Mouse (Mus musculus): ENCODE results near the gene Dzip1l. TPM values are rescaled to one million over a fixed set of nuclear protein-coding genes. Genes with fewer than 3 reads are reported as not detected.

Gene Dzip1l
- polyA plus RNA-seq, 1 experiment, result 12.2 TPM

DNA sequence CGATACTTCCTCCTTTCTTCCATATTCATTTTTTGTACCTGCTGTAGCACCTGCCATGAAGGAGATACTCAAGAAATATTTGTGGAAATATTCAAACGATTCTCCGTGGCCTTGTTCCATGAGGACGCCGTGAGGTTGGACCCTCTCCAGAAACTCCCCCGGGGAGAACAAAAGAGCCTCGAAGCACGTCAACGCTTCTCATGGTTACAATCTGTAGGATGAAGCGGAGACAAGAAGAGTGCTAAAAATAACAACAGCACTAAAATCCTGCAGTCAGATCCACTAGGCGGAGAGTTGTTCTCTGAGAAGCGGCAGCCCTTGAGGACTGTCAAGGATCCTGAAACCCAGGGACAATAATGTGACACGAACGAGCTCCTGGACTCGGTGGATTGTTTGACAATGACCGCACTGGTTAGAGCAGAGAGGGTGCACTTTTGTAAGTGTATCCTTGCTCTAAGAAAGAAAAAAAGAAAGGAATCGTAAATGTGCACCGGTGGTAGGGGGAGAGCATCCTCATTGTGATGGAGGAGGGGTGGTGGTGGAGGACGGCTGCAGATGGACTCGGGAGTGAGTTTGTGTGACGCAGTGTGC lies 52.8 kb downstream of the Dzip1l start:
- no peak overlapping the region for H3K4me3 ChIP-seq (ENCODE audit: insufficient read depth, low read length)
- H3K4me1 ChIP-seq (ENCODE audit: control insufficient read depth, insufficient read depth, low read length), result 0 out of 2 replicates have a peak, but pooled peaks cover 2% of the 10 kb centered on the region
- TF ChIP-seq CTCF (IDR thresholded peaks at IDR 0.05; ENCODE audit: extremely low read depth, insufficient read depth, low read length) (no peak), POLR2A (IDR thresholded peaks at IDR 0.05; ENCODE audit: extremely low read depth, insufficient read depth, low read length) (no peak)
- no peak overlapping the region for H3K27ac ChIP-seq (ENCODE audit: insufficient read depth, low read length)

DNA sequence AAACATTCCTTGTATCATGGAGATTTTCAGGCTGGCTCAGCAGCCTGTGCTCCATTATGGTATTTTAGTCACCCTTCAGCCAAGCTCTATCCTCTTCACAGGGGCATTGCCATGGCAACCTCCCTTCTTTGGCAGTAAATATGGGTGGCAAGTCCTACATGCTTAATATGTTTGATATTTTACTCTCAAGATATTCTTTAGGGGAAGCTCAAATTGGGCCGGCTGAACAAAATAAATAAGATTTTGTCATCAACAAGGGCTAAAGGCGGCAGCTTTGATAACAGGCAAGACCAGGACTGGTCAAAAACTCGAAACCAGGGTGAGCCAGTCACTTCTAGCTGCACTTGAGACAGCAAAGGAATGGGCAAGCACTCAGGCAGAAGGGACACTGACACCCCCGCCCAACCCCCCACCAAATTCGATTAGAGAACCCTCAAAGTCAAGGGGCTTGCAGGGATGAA lies 55.8 kb downstream of the Dzip1l start:
- Histone ChIP-seq H3K4me3 (ENCODE audit: insufficient read depth, low read length) (no peak overlapping the region), H3K27ac (ENCODE audit: insufficient read depth, low read length) (no peak overlapping the region), H3K4me1 (ENCODE audit: control insufficient read depth, insufficient read depth, low read length) (0 out of 2 replicates have a peak, but pooled peaks cover 2% of the 10 kb centered on the region)
- TF ChIP-seq CTCF (IDR thresholded peaks at IDR 0.05; ENCODE audit: extremely low read depth, insufficient read depth, low read length), result no peak
- TF ChIP-seq POLR2A (IDR thresholded peaks at IDR 0.05; ENCODE audit: extremely low read depth, insufficient read depth, low read length), result no peak

DNA sequence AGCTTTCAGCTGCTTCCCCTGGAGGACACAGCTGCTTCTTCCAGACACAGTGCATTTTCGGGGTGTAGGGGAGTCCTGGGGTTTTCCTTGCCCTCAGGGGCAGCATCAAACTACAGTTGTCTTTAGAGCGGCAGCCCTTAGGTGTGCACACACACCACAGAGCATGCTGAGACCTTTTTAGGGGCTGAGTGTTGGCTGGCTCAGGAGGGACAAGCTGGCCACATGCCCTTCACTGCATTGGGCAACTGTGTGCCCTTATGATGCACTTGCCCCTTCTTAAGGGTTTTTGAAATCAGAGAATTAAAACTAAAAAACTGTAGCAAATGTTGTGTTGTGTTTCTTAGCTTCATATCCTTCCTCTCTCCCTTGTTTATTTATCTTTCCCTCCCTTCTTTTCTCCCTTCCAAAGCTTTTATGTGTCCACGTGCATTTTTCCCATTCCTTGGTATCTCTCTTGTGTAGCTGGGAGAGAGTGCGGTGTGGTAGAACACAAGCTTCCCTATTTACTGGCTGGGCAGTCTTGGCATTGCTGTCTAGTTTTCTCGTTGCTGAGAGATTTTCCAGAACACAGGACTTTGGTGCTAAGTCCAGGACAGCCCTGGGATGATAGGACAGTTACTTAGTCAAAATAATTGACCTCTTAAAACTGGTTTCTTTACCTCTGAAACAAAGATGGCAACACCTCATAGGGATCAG lies 56.4 kb downstream of the Dzip1l start:
- TF ChIP-seq POLR2A (IDR thresholded peaks at IDR 0.05; ENCODE audit: extremely low read depth, insufficient read depth, low read length) (no peak), CTCF (IDR thresholded peaks at IDR 0.05; ENCODE audit: extremely low read depth, insufficient read depth, low read length) (no peak)
- Histone ChIP-seq H3K4me1 (ENCODE audit: control insufficient read depth, insufficient read depth, low read length) (0 out of 2 replicates have a peak, but pooled peaks cover 2% of the 10 kb centered on the region), H3K4me3 (ENCODE audit: insufficient read depth, low read length) (no peak overlapping the region), H3K27ac (ENCODE audit: insufficient read depth, low read length) (no peak overlapping the region)

DNA sequence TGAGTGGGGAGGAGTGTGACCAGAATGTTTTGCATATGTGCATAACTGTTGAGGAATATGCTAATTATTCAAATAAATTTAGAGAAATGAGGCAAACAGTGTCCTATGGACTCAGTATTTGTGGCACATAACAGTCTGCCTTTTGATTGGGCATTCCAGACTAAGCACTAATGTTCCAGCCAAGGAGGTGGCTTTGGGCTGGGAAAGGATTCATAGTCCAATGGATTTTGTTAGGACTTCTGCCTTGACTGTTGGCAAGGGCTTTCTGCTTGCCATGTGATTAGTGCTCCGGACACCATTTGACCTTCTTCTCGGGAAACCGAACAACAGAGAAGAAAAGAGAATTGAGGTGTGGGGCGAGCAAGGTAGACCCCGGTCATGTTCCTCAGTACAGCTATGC lies 60.5 kb downstream of the Dzip1l start:
- Histone ChIP-seq H3K27ac (ENCODE audit: insufficient read depth, low read length) (no peak overlapping the region), H3K4me3 (ENCODE audit: insufficient read depth, low read length) (no peak overlapping the region), H3K4me1 (ENCODE audit: control insufficient read depth, insufficient read depth, low read length) (0 out of 2 replicates have a peak, but pooled peaks cover 2% of the 10 kb centered on the region)
- no peak for TF ChIP-seq CTCF (IDR thresholded peaks at IDR 0.05; ENCODE audit: extremely low read depth, insufficient read depth, low read length)

DNA sequence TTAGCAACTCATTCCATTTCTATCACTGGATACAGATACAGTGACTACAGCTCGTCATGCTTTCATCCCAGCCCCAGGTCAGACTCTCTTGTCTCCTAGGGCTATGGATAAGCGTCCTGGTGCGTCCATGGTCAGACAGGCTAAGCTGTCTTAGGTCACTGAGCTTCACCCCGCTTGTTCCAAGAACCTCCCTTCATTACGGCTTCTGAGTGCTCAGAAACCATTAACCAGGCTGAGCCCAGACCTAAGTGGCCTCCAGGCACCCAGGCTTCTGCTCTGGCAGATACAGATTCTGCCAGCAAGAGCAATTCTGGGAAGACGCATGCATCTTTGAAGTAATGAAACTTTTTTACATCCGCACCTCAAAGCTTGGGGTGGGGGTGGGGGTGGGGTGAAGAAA lies 61.1 kb downstream of the Dzip1l start:
- H3K27ac ChIP-seq (ENCODE audit: insufficient read depth, low read length), result no peak overlapping the region
- TF ChIP-seq CTCF (IDR thresholded peaks at IDR 0.05; ENCODE audit: extremely low read depth, insufficient read depth, low read length) (no peak), POLR2A (IDR thresholded peaks at IDR 0.05; ENCODE audit: extremely low read depth, insufficient read depth, low read length) (no peak)
- no peak overlapping the region for H3K4me3 ChIP-seq (ENCODE audit: insufficient read depth, low read length)
- no peaks in the 10 kb centered on the region for H3K4me1 ChIP-seq (ENCODE audit: control insufficient read depth, insufficient read depth, low read length)

DNA sequence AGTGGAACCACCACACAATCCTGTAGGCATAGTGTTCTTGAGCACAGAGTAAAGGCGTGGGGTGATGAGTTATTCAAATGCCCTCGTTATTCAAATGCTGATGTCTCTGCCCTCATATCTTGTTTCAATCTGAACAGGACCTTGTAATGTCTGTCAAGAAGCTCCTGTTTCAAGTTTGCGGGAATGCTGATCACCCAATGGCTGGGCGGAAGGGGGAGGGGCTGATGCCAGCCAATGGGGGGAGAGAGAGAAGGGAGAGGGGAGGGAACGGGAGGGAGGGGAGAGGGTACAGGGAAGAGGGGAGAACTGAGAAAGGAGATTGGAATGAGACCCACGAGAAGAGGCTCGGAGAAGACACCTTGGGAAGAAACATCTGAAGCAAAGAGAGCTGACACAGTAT lies 65.7 kb downstream of the Dzip1l start:
- Histone ChIP-seq H3K4me1 (ENCODE audit: control insufficient read depth, insufficient read depth, low read length) (0 out of 2 replicates have a peak, but pooled peaks cover 1% of the 10 kb centered on the region), H3K27ac (ENCODE audit: insufficient read depth, low read length) (no peak overlapping the region), H3K4me3 (ENCODE audit: insufficient read depth, low read length) (no peak overlapping the region)
- no peak for TF ChIP-seq CTCF (IDR thresholded peaks at IDR 0.05; ENCODE audit: extremely low read depth, insufficient read depth, low read length)
- TF ChIP-seq POLR2A (IDR thresholded peaks at IDR 0.05; ENCODE audit: extremely low read depth, insufficient read depth, low read length), result no peak

DNA sequence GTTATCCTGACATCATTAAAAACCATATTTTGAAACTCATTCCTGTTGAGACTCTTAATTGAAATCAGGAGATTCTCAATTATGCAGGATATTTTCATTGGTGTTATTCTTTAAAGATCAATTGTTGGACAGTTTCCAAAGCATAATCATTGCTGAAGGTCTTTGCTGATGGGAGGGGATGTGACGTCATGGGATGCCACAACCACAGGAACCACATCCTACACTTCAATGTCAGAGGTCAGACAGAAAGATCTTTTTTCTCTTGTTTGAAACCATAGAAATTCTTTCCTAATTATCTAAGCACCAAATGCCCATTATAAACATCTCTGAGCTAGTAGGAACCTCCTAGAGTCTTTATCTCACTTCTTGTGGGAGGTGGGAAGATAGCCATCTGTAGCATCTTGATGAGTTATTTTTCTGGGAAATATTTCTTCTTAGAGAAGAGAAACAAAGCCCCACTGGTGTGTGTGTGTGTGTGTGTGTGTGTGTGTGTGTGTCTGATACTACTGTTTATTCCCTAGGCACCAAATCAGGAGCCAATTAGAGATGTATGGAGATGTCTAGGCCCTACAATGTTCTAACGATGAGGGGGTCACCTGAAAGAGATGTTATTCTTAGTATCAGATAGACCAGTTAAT lies 70.6 kb downstream of the Dzip1l start:
- H3K27ac ChIP-seq (ENCODE audit: insufficient read depth, low read length), result no peak overlapping the region
- H3K4me3 ChIP-seq (ENCODE audit: insufficient read depth, low read length), result no peak overlapping the region
- 0 out of 2 replicates have a peak, but pooled peaks cover 1% of the 10 kb centered on the region for H3K4me1 ChIP-seq (ENCODE audit: control insufficient read depth, insufficient read depth, low read length)
- TF ChIP-seq POLR2A (IDR thresholded peaks at IDR 0.05; ENCODE audit: extremely low read depth, insufficient read depth, low read length), result no peak

DNA sequence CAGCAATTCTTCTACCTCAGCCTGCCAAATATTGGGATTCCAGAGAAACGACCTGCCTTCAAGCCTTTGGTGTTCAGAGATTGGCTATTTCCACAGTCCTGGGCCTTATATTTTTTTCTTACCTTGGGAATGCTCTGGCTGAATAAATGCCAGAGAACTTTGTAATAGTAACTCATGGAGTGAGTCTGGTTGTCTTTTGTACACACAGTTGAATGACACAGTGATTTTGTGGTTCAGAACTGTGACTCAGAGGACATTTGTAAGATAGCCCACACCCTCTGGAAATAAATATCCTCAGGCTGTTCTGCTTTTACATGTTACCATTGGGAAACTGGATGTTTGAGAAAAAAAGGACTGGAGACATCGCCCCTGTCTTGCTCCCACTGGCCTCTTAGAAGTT lies 71.9 kb downstream of the Dzip1l start:
- H3K27ac ChIP-seq (ENCODE audit: insufficient read depth, low read length), result no peak overlapping the region
- no peak overlapping the region for H3K4me3 ChIP-seq (ENCODE audit: insufficient read depth, low read length)
- H3K4me1 ChIP-seq (ENCODE audit: control insufficient read depth, insufficient read depth, low read length), result 0 out of 2 replicates have a peak, but pooled peaks cover 1% of the 10 kb centered on the region
- TF ChIP-seq POLR2A (IDR thresholded peaks at IDR 0.05; ENCODE audit: extremely low read depth, insufficient read depth, low read length), result no peak
- TF ChIP-seq CTCF (IDR thresholded peaks at IDR 0.05; ENCODE audit: extremely low read depth, insufficient read depth, low read length), result no peak

DNA sequence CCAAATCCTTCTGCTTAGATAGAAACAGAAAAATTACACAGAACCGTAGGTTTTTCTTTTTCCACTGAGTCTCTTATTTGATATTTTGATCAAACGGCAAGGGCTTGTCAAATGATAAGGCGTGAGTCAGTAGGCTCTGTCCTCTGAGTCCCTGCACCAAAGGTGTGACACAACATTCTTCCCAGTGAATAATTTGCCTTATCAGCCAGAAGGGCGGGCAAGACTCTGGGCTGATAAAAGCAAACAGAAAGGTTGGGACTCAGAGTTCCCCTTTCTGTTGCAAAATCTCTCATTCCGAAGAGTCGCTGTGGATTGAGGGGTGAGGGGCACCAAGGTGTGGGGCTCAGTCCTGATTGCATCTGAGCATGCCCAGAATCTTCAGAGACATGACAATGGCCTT lies 72.9 kb downstream of the Dzip1l start:
- Histone ChIP-seq H3K4me1 (ENCODE audit: control insufficient read depth, insufficient read depth, low read length) (0 out of 2 replicates have a peak, but pooled peaks cover 1% of the 10 kb centered on the region), H3K4me3 (ENCODE audit: insufficient read depth, low read length) (no peak overlapping the region), H3K27ac (ENCODE audit: insufficient read depth, low read length) (no peak overlapping the region)
- no peak for TF ChIP-seq POLR2A (IDR thresholded peaks at IDR 0.05; ENCODE audit: extremely low read depth, insufficient read depth, low read length)
- no peak for TF ChIP-seq CTCF (IDR thresholded peaks at IDR 0.05; ENCODE audit: extremely low read depth, insufficient read depth, low read length)
